Mouse (Mus musculus) frontal cortex, postnatal 36 days (tissue): Measurements from ENCODE around the gene Abcd1.
"Not testable (repeated sequence)": the region's sequence is repeated elsewhere in the genome, so short reads cannot be mapped to it uniquely, and the experiment has no call there.

Experiments used
- DNase-seq, 2 experiments: peaks; one replicate each; pipeline ENCODE4 v3.0.0; 2022; ENCODE audit warnings: low spot score in 2 of 2

The Abcd1 gene

GRCm38 (mm10) chrX:73739841-73740240 lies 23.4 kb downstream of the Abcd1 start:
- DNase-seq = not testable (repeated sequence)

DNA sequence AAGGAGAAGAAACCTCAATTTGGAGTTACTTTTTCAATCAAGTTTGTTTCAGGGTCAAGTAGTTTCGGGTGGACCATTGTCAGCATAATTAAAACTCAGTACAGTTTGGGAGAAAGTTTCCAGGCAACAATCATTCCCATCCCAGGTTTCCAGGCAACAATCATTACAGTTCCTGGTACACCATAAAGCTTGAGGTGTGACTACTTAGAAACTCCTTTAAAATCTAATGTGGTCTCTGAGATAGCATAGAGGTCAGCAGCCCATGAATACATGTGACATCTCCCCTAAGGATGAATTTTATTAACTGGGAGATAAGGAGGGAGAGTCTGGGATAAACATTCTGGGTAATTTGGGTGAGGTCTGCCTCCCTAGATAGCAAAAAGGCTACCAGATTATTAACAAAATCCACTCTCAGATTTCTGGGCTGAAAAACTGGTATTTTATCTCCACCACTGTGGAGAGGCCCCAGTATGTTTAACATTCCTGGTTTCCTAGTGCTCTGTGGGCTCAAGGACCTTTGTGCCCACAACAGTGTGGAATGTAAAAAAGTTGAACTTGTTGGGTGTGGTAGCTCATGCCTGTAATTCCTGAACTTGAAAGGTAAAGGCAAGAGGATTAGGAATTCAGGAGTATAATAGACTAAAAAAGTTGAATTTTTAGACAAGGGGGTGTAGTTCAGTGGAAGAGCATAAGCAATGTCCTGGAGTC lies 28.5 kb downstream of the Abcd1 start:
- DNase-seq = no peak

DNA sequence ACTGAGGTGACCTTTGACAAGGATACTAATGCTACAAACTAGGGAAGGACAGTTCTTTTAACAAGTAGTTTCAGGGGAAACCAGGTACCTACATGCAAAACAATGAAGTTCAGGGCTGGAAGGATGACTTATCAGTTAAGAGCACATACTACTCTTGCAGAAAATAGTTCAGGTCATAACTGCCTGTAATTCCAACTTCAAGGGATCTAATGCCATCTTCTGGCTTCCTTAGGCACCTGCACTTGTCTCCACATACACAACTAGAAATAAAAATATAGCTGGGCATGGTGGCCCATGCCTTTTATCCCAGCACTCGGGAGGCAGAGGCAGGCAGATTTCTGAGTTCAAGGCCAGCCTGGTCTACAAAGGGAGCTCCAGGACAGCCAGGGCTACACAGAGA lies 32.6 kb downstream of the Abcd1 start:
- no peak for DNase-seq

DNA sequence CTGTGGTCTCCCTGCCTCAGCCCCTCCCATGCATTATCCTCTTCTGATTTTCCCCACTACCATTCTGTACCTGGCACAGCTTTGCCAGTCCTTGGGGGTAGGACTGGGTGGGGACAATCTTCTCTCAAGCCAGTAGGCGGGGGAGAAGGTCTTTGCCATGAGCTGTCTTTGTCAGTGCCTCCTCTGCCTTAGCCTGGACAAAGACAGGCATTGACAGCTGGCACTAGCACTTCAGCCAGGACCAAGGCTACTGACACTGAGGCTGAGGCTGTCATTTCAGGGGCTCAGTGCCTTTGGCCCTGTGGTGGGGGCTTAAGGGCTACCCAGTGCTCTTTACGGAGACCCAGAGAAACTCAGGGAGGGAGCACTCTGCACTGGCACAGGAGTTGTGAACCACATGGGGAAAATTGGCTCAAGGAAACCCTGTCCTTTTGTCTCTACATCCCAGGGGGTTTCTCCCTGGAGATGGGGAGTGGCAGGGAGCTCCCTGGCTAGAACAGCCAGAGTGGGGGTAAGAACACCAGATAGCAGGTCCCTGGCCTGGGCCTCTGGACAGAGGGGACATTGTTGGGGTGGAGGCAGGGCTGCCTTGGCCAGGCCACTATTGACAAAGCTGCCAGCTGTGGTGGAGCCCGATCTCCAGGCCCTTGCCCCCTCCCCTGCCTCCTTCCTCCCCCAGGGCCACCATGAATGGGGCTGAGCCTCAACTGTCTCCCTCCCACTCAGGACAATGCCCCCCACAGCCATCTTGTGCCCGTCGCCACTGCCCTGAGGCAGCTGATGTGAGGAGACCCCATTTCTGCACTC lies 40.1 kb downstream of the Abcd1 start, which contains the start of gene Plxnb3:
TSS of gene Plxnb3 (plus strand) at position 757 of the 807 bp plus-strand sequence.
- no peak for DNase-seq

GRCm38 (mm10) chrX:73758611-73759290 lies 42.4 kb downstream of the Abcd1 start:
- no peak for DNase-seq

- DNase-seq = no peak
Observed at GRCm38 (mm10) chrX:73765311-73765710, 48.9 kb downstream of the Abcd1 start.

DNA sequence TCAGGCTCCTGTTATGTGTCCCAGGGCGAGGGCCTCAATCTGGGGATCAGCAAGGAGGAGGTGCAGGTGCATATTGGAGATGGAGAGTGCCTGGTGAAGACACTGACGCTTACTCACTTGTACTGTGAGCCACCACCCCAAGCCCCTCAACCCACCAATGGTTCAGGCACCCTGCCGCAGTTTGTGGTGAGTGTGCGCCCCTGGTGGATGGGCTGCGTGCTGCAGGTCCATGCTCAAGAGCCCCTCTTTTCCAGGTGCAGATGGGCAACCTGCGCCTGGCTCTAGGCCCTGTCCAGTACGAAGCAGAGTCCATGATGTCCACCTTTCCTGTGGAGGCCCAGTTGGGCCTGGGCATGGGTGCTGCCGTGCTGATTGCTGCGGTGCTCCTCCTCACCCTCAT lies 50.9 kb downstream of the Abcd1 start:
- no peak for DNase-seq

- peak in 1 of 2 experiments; percentile 33 for DNase-seq
Observed at GRCm38 (mm10) chrX:73774168-73774760, 57.9 kb downstream of the Abcd1 start, which contains the start of gene Srpk3. Srpk3 (plus strand) TSS chrX:73774405.

DNA sequence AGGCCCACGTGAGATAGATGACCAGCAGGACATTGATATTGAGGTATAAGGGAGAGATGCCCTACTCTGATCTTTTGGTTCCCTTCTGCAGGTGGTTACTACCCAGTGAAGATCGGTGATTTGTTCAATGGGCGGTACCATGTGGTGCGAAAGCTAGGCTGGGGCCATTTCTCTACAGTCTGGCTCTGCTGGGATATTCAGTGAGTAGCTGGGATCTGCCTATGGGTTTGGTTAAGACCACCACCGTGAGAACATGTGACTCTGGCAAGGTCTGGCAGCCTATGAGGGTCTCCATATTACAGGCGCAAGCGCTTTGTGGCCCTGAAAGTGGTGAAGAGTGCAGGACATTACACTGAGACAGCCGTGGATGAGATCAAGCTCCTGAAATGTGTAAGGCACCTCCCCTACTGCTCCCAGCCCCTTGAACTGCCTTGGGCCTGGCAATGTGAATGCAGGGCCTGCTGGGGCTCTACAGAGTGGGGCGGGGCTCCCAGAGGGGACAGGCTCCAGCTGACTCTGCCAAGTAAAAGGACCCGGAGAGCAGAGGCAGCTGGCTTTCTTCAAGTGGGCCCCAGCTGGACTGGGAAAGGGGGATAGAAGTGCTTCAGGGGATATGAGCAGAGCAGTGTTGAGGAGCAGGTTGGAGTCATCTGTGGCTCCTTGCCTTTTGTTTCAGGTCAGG lies 58.5 kb downstream of the Abcd1 start:
- no peak for DNase-seq

- DNase-seq = no peak
Observed at GRCm38 (mm10) chrX:73782227-73782626, 65.8 kb downstream of the Abcd1 start.

DNA sequence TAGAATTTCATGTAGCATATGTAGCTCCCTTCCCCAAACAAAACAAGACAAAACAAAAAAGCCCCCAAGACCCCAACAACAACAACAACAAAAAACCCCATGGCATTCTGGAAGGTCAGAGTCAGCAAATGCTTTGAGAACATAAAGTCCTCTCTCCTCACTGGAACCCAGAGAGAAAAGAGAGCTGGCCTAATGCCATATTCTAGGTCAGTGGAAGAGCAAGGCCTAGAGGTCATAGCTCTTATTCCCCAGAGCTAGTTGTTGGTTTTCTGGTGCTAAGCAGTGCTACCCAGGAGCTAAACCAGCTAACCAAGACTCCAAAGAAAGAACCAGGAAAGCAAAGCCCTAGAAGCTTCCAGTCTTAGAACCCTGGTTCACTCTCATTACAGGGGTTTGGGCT lies 69.3 kb downstream of the Abcd1 start:
- no peak for DNase-seq

DNA sequence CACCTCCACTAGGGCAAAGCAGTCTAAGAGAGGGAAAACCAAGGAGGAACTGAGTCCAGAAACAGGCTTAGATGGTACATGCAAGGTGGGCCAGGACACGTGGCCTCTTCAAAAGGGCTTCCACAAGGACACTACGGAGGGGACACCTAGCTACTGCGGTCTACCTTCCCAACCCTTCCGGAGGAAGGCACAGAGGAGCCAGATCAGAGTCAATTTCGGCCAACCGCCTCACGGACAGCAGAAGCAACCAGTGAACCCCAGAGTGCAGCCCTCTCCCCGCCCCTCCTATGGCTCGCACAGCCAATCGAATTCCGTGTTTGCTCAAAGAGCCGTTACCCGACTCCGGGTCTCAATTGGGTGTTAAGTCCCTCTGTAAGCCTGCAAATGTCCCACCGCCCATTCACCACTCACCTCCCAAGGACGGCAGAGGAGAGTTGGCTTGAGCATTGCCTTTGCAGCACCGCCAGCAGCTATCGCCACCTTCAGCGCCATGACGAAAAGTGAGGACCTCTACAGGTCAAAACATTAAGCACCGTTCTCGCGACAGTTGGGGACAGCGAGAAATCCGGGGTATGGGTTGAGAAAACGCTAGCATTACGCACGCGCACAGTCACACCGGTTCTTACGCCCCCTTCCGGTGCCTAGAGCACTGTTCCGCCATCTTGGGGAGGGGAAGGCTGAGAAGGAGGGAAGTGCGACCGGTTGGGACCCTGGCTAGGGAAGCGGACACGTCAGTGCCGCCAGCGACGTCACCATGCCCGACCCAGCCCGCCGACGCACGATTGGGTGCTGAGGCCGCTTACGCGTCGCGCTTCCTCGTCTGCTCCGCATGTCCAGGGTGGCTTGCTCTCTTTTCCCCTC lies 70.2 kb downstream of the Abcd1 start, which contains the start of the genes Idh3g and Ssr4:
TSS of gene Idh3g (minus strand) at position 534 of the 861 bp plus-strand sequence.
TSS of gene Ssr4 (plus strand) at position 665 of the 861 bp plus-strand sequence.
- peak; percentile 90 to 95 for DNase-seq

DNA sequence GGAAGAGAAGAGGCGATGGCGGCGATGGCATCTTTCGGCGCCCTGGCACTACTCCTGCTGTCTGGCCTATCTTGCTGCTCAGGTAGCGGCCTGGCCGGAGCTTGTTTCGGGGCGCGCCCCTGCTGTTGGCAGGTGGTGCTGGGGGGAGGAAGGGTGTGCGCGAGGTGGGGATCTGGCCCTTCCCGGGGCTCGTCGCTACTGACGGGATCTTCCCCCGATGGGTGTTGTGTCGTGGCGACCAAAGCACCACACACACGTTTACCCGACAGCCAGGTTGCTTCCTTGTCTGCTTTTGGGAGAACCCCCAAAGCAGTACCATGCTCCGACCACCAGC lies 70.8 kb downstream of the Abcd1 start:
- no peak for DNase-seq
